Mouse (Mus musculus) C2C12 (cell line): ENCODE results near the gene Ddx54. TPM values are rescaled to one million over a fixed set of nuclear protein-coding genes. Genes with fewer than 3 reads are reported as not detected.

Experiments used
- H3K27me3 ChIP-seq: one replicate; pipeline ENCODE4 v1.6.1; 2011; ENCODE audit not compliant: control insufficient read depth, insufficient read depth, insufficient read length
- H3K36me3 ChIP-seq: one replicate; pipeline ENCODE4 v1.6.1; 2011; ENCODE audit not compliant: control insufficient read depth, insufficient read depth
- H3K4me3 ChIP-seq: one replicate; pipeline ENCODE4 v1.5.1; 2011; ENCODE audit warnings: mild to moderate bottlenecking, control low read depth; ENCODE audit not compliant: poor library complexity, insufficient read depth, severe bottlenecking
- H3K79me2 ChIP-seq: one replicate; pipeline ENCODE4 v1.6.1; 2011; ENCODE audit not compliant: control insufficient read depth, insufficient read depth
- H3K79me3 ChIP-seq: one replicate; pipeline ENCODE4 v1.6.1; 2011; ENCODE audit warnings: low read depth, control low read depth
- H3ac ChIP-seq: one replicate; pipeline ENCODE3; 2011; ENCODE audit warnings: low read depth; ENCODE audit not compliant: control insufficient read depth, insufficient read length
- CEBPB ChIP-seq: IDR thresholded peaks from one replicate; pipeline ENCODE4 v1.6.1; 2011; ENCODE audit warnings: low read depth, mild to moderate bottlenecking, control low read depth, moderate library complexity
- CTCF ChIP-seq: IDR thresholded peaks from one replicate; pipeline ENCODE4 v1.5.1; 2011; ENCODE audit not compliant: control insufficient read depth, insufficient read depth, insufficient read length
- FOSL1 ChIP-seq: IDR thresholded peaks from one replicate; pipeline ENCODE4 v1.8.0; 2011; ENCODE audit warnings: mild to moderate bottlenecking, low read length; ENCODE audit not compliant: poor library complexity, insufficient read depth, severe bottlenecking
- MAX ChIP-seq: IDR thresholded peaks from one replicate; pipeline ENCODE4 v1.6.1; 2011; ENCODE audit warnings: mild to moderate bottlenecking, control low read depth
- MYOD1 ChIP-seq: IDR thresholded peaks from one replicate; pipeline ENCODE4 v1.6.1; 2011; ENCODE audit warnings: low read depth; ENCODE audit not compliant: control insufficient read depth, insufficient read length
- MYOG ChIP-seq: IDR thresholded peaks from one replicate; pipeline ENCODE4 v1.6.1; 2011; ENCODE audit not compliant: control insufficient read depth, insufficient read length; ENCODE audit errors: extremely low read depth
- USF1 ChIP-seq: IDR thresholded peaks from one replicate; pipeline ENCODE4 v1.6.1; 2011; ENCODE audit warnings: low read depth, mild to moderate bottlenecking, control low read depth, moderate library complexity
- polyA plus RNA-seq: library from polyadenylated mRNA; unstranded; fragments of >200 nt; fragmentation: generic; extraction: Trizol; gene quantifications from one replicate; pipeline ENCODE4 v1.2.1, GENCODE M21; 2012; ENCODE audit warnings: missing spikeins

The Ddx54 gene
- polyA plus RNA-seq, 1 experiment = 50.2 TPM

DNA sequence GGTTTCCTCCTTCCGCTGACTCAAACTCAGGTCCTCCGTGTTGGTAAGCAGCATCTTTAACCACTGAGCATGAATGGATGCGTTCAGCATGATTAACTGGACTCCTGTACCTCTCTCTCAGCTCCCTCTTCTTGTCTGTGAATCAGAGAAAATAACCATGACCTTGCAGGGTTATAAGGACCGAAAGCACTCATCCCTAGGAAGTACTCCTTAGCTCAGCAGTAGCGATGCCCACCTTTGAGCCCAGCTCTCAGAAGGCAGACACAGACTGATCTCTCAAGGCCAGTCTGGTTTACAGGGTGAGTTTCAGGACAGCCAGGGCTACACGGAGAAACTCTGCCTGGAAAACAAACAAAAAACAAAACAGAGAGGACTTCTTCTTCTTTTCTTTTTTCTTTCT lies 18.1 kb upstream of the Ddx54 start:
- Histone ChIP-seq H3K4me3 (no peak overlapping the region), H3ac (no peak overlapping the region), H3K79me3 (no peaks in the 10 kb centered on the region), H3K36me3 (no peaks in the 10 kb centered on the region), H3K79me2 (no peaks in the 10 kb centered on the region), H3K27me3 (no peaks in the 10 kb centered on the region)
- TF ChIP-seq FOSL1 (no peak), MYOD1 (no peak), MYOG (no peak), USF1 (no peak), CTCF (no peak), CEBPB (no peak), MAX (no peak)

DNA sequence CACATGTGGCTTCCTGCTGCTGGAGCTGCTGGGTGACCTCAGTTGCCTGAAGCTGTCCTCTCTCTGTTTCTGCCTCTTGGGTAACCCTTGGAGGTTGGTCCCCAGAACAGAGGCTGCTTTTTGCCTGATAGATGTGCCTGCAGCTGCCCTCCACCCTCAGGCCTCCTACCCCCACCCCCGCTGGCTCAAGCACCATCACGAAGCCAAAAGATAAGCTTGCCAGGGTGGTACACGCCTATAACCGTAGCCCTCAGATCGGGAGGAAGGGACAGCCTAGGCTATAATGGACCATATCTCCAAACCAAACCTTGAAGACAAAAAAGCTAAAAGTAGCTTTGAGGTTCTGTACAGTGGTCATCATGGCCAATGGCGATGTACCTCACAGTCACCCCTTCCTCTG lies 12.9 kb upstream of the Ddx54 start:
- Histone ChIP-seq H3ac (no peak overlapping the region), H3K4me3 (no peak overlapping the region), H3K79me2 (no peaks in the 10 kb centered on the region), H3K27me3 (no peaks in the 10 kb centered on the region), H3K79me3 (no peaks in the 10 kb centered on the region), H3K36me3 (no peaks in the 10 kb centered on the region)
- TF ChIP-seq MYOG (no peak), CTCF (no peak), MYOD1 (no peak), FOSL1 (no peak), CEBPB (no peak), USF1 (no peak), MAX (no peak)

DNA sequence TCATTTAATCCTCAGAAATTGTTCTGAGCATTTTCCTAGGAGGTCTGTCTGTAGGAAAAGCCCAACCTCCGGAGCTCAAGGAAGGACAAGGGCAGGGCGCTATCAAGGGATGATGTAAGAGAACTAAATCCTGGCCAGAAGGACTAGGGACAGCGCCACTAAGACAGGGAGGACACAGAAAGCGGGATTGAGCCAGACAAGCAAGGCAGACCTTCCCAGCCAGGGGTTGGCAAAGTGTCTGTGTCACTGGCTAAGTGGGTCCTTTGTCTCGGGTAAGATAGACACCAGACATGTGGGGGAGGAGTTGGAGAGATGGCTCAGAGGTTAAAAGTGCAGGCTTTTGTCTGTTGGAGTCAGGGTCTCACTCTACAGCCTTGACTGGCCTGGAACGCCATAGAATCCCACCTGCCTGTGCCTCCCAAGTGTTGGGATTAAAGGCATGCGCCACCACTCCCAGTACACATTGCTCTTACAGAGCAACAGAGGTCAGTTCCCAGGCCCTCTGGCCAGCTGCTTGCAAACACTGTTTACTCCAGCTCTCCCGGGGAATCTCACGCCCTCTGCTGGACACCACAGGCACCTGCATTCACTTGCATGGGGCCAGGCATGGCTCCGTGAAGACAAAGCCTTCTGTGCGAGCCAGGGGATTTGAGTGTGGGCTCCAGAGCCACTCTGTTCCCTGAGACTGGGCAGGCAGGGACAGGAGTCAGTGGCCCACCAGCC lies 11.4 kb upstream of the Ddx54 start:
- H3ac ChIP-seq = no peak overlapping the region
- TF ChIP-seq MYOG (no peak), MAX (no peak), CTCF (peak; percentile 72)
- no peaks in the 10 kb centered on the region for H3K27me3 ChIP-seq
- no peaks in the 10 kb centered on the region for H3K79me3 ChIP-seq
- H3K36me3 ChIP-seq = no peaks in the 10 kb centered on the region
- no peak overlapping the region for H3K4me3 ChIP-seq
- no peaks in the 10 kb centered on the region for H3K79me2 ChIP-seq

DNA sequence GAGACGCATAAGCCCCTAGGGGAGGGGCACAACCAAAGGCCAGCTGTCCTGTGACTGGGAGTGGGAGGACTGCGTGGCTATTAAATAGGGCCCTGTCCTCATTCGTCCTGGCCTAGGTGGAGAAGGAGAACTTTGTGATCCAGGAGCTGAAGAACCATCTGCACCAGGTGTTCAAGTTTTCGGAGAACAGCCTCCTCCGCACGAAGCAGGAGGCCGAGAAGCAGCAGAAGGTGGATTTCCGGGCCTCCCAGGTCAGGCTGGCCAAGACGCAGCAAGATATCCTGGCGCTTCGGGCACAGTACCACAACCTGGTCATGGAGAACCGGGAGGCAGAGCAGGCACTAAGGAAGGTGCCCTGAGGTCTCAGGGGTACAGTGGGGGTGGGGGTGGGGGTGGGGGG lies 10.3 kb upstream of the Ddx54 start:
- H3K27me3 ChIP-seq = no peaks in the 10 kb centered on the region
- H3K79me2 ChIP-seq = no peaks in the 10 kb centered on the region
- H3K4me3 ChIP-seq = no peak overlapping the region
- H3ac ChIP-seq = no peak overlapping the region
- H3K36me3 ChIP-seq = no peaks in the 10 kb centered on the region
- no peaks in the 10 kb centered on the region for H3K79me3 ChIP-seq
- TF ChIP-seq USF1 (no peak), FOSL1 (no peak), MYOG (no peak), CTCF (no peak), CEBPB (no peak), MYOD1 (no peak), MAX (no peak)

DNA sequence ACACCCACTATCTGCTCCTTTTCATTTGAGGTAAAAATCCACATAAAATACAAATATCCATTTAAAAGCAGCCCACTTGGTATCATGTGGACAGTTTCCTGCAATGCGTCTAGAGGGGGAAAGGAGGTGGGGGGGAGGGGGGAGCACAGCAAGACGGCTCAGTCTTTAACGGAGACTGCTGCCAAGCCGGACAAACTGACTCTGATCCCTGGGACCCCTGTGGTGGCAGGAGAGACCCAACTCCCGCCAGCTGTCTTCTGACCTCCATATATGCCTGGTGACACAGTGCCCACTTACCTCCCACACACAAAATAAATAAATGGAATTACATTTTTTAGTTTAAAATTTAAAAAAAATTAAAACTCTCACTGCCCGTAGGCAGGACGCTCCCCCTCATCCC lies 9.0 kb upstream of the Ddx54 start:
- Histone ChIP-seq H3K36me3 (no peaks in the 10 kb centered on the region), H3K79me3 (no peaks in the 10 kb centered on the region), H3K4me3 (no peak overlapping the region), H3K27me3 (no peaks in the 10 kb centered on the region), H3ac (no peak overlapping the region), H3K79me2 (no peaks in the 10 kb centered on the region)
- TF ChIP-seq FOSL1 = no peak
- no peak for TF ChIP-seq MAX
- no peak for TF ChIP-seq USF1
- no peak for TF ChIP-seq CTCF
- TF ChIP-seq MYOD1 = no peak
- no peak for TF ChIP-seq CEBPB
- no peak for TF ChIP-seq MYOG

DNA sequence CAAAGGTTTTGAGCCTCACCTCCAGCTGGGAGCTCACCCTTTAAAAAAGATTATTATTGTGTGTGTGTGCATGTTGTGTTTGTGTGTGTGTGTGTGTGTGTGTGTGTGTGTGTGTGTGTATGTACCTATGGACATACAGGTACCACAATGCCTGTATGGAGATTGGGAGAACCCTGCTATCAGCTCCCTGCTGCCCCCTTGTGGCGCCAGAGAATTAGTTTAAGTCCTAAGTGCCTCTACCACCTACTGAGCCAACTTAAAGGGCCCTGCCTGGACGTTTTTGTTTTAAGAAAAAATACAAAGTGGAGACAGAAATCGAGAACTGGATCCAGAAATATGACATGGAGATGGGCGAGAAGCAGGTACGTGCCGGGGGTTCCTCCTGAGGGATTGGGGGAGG lies 7.7 kb upstream of the Ddx54 start:
- no peaks in the 10 kb centered on the region for H3K79me2 ChIP-seq
- TF ChIP-seq MAX (no peak), MYOG (no peak), FOSL1 (no peak), CTCF (peak; percentile 53), CEBPB (no peak)
- no peaks in the 10 kb centered on the region for H3K36me3 ChIP-seq
- H3K27me3 ChIP-seq = no peaks in the 10 kb centered on the region
- H3ac ChIP-seq = no peak overlapping the region
- H3K79me3 ChIP-seq = no peaks in the 10 kb centered on the region
- H3K4me3 ChIP-seq = peak overlapping the region; percentile 11
